Mouse (Mus musculus): ENCODE measurements around the gene Rad54l. TPM values are rescaled to one million over a fixed set of nuclear protein-coding genes. Genes with fewer than 3 reads are reported as not detected.
A peak's percentile ranks its signal among the peaks of the same experiment; 100 is the strongest.

Gene Rad54l
- polyA plus RNA-seq, 1 experiment from 2014 or later, result 46.5 TPM

DNA sequence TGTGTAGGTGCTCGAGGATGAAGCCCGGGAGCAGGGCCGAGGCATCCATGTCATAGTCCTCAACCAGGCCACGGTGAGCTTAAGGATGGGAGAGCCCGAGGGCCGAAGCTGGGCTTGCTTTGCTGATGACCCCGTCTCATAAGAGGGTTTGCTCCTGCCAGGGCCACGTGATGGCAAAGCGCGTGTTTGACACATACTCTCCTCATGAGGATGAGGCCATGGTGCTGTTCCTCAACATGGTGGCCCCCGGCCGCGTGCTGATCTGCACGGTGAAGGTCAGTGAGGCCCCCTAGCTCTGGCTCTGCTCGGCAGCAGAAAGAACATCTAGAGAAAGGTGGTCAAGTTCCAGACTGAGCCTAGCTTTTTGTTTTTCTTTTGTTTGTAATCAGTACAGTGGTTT is 29.2 kb upstream of the Rad54l start:
- H3K9ac ChIP-seq (replicated peaks), result no peak overlapping the region
- ATAC-seq (ENCODE audit: low FRiP score, low read depth), result no peak
- no peaks in the 10 kb centered on the region for H3K9me3 ChIP-seq
- no peak overlapping the region for H3K27ac ChIP-seq (replicated peaks)
- no peak overlapping the region for H3K4me2 ChIP-seq (replicated peaks)
- peaks cover 16% of the 10 kb centered on the region for H3K4me1 ChIP-seq
- 94% methylated on average over 15 of the region's 15 CpGs for WGBS
- peaks cover 61% of the 10 kb centered on the region for H3K36me3 ChIP-seq
- H3K4me3 ChIP-seq, result no peak overlapping the region
- H3K27me3 ChIP-seq, result no peaks in the 10 kb centered on the region

GRCm38 (mm10) chr4:116151238-116151637 is 27.7 kb upstream of the Rad54l start, which contains the start of gene Lurap1:
Lurap1 (minus strand) TSS chr4:116151338.
- H3K4me1 ChIP-seq, result peaks cover 16% of the 10 kb centered on the region
- peak within 1 kb of the TSS; percentile 71 for H3K4me2 ChIP-seq (replicated peaks)

GRCm38 (mm10) chr4:116150862-116151221 is 27.4 kb upstream of the Rad54l start:
- WGBS, result 22% methylated on average over 4 of the region's 4 CpGs
- peak overlapping the region; percentile 91 for H3K9ac ChIP-seq (replicated peaks)
- H3K4me2 ChIP-seq (replicated peaks), result peak overlapping the region; percentile 71
- peaks cover 43% of the 10 kb centered on the region for H3K36me3 ChIP-seq
- H3K9me3 ChIP-seq, result no peaks in the 10 kb centered on the region
- H3K4me3 ChIP-seq, result peak overlapping the region; percentile 74
- H3K27me3 ChIP-seq, result no peaks in the 10 kb centered on the region
- peaks cover 16% of the 10 kb centered on the region for H3K4me1 ChIP-seq
- ATAC-seq (ENCODE audit: low FRiP score, low read depth), result peak; percentile 44
- peak overlapping the region; percentile 76; the same call in 1 of the 2 replicates for H3K27ac ChIP-seq (replicated peaks)

More at GRCm38 (mm10) chr4:116151238-116151637, 27.7 kb upstream of the Rad54l start, which contains the start of gene Lurap1:
- Histone ChIP-seq H3K27ac (replicated peaks) (peak within 1 kb of the TSS; percentile 86), H3K9ac (replicated peaks) (peak within 1 kb of the TSS; percentile 91), H3K4me3 (peak within 1 kb of the TSS; percentile 74), H3K27me3 (no peaks in the 10 kb centered on the region), H3K36me3 (peaks cover 47% of the 10 kb centered on the region), H3K9me3 (no peaks in the 10 kb centered on the region)
- WGBS, result 76% methylated on average over 6 of the region's 6 CpGs
- ATAC-seq (ENCODE audit: low FRiP score, low read depth), result no peak

GRCm38 (mm10) chr4:116150156-116150861 is 26.8 kb upstream of the Rad54l start:
- Histone ChIP-seq H3K4me1 (peaks cover 16% of the 10 kb centered on the region), H3K4me2 (replicated peaks) (peak overlapping the region; percentile 71), H3K27me3 (0 out of 2 replicates have a peak, but pooled peaks cover 2% of the 10 kb centered on the region), H3K27ac (replicated peaks) (peak overlapping the region; percentile 86), H3K9ac (replicated peaks) (peak overlapping the region; percentile 91), H3K4me3 (peak overlapping the region; percentile 74), H3K9me3 (no peaks in the 10 kb centered on the region), H3K36me3 (peaks cover 38% of the 10 kb centered on the region)
- WGBS, result under 1% methylated on average over 57 of the region's 73 CpGs
- peak; percentile 94 for ATAC-seq (ENCODE audit: low FRiP score, low read depth)

DNA sequence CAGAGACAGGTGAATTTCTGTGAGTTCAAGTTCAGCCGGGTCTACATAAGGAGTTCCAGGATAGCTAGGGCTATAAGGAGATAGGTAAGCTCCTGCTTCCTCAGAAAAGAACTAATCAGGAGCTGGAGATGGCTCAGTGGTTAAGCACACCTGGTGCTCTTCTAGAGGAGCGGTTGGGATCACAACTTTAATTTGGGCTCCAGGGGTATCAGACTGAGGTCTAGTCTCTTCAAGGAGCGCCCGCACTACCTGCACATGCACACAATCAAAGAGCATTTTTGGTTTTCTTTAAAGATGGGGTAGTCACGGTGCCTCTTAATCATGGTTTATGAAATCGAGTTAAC is 26.3 kb upstream of the Rad54l start:
- H3K4me2 ChIP-seq (replicated peaks), result peak overlapping the region; percentile 71
- no peaks in the 10 kb centered on the region for H3K9me3 ChIP-seq
- H3K27ac ChIP-seq (replicated peaks), result peak overlapping the region; percentile 86
- 17% methylated on average over 6 of the region's 6 CpGs for WGBS
- peak overlapping the region; percentile 74 for H3K4me3 ChIP-seq
- H3K9ac ChIP-seq (replicated peaks), result peak overlapping the region; percentile 91
- peaks cover 19% of the 10 kb centered on the region for H3K4me1 ChIP-seq
- no peak; the same call in 1 of the 2 replicates for ATAC-seq (ENCODE audit: low FRiP score, low read depth)
- H3K36me3 ChIP-seq, result peaks cover 32% of the 10 kb centered on the region
- 0 out of 2 replicates have a peak, but pooled peaks cover 7% of the 10 kb centered on the region for H3K27me3 ChIP-seq

GRCm38 (mm10) chr4:116143891-116144717 is 20.6 kb upstream of the Rad54l start:
- Histone ChIP-seq H3K4me2 (replicated peaks) (peak overlapping the region; percentile 95), H3K4me3 (peak overlapping the region; percentile 69), H3K27ac (replicated peaks) (no peak overlapping the region), H3K9me3 (no peaks in the 10 kb centered on the region), H3K9ac (replicated peaks) (peak overlapping the region; percentile 76), H3K27me3 (peaks cover 28% of the 10 kb centered on the region), H3K36me3 (no peaks in the 10 kb centered on the region), H3K4me1 (peaks cover 21% of the 10 kb centered on the region)
- under 1% methylated on average over 47 of the region's 47 CpGs for WGBS
- ATAC-seq (ENCODE audit: low FRiP score, low read depth), result peak; percentile 49

- H3K9ac ChIP-seq (replicated peaks), result no peak overlapping the region
- ATAC-seq (ENCODE audit: low FRiP score, low read depth), result no peak
- H3K4me1 ChIP-seq, result peaks cover 21% of the 10 kb centered on the region
- WGBS, result 16% methylated on average over 7 of the region's 7 CpGs
- peak overlapping the region; percentile 69; the same call in 1 of the 2 replicates for H3K4me3 ChIP-seq
- H3K9me3 ChIP-seq, result no peaks in the 10 kb centered on the region
- H3K36me3 ChIP-seq, result no peaks in the 10 kb centered on the region
- no peak overlapping the region for H3K27ac ChIP-seq (replicated peaks)
- peak overlapping the region; percentile 95 for H3K4me2 ChIP-seq (replicated peaks)
- peaks cover 28% of the 10 kb centered on the region for H3K27me3 ChIP-seq
Measured at GRCm38 (mm10) chr4:116143317-116143811, 19.9 kb upstream of the Rad54l start.

- Histone ChIP-seq H3K27me3 (peaks cover 28% of the 10 kb centered on the region), H3K27ac (replicated peaks) (no peak overlapping the region), H3K36me3 (no peaks in the 10 kb centered on the region), H3K4me1 (peaks cover 21% of the 10 kb centered on the region), H3K4me2 (replicated peaks) (no peak overlapping the region), H3K4me3 (no peak overlapping the region), H3K9ac (replicated peaks) (no peak overlapping the region), H3K9me3 (no peaks in the 10 kb centered on the region)
- 76% methylated on average over 7 of the region's 7 CpGs for WGBS
- no peak for ATAC-seq (ENCODE audit: low FRiP score, low read depth)
Measured at GRCm38 (mm10) chr4:116142269-116142668, 18.8 kb upstream of the Rad54l start.

DNA sequence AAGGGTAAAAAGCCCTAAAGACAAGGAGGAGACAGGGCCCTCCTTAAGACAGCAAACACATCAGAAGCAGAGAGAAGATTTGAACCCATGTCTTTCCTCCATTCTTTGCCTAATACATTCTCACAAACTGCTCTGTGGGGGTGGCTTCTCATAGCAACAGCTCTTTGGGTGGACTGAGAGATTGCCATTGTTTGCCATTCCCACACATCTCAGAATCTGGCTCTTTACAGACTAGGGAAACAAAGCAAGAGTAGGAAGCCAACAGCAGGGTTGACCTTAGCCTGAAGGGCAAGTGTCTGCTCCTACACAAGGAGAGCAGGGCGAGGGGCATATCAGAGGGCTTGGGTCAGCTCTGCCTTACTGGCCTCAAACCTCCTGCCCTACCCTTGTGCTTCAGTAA is 18.2 kb upstream of the Rad54l start:
- Histone ChIP-seq H3K4me2 (replicated peaks) (no peak overlapping the region), H3K4me3 (no peak overlapping the region), H3K9me3 (no peaks in the 10 kb centered on the region), H3K27me3 (peaks cover 28% of the 10 kb centered on the region), H3K9ac (replicated peaks) (no peak overlapping the region), H3K27ac (replicated peaks) (no peak overlapping the region), H3K36me3 (no peaks in the 10 kb centered on the region), H3K4me1 (peaks cover 21% of the 10 kb centered on the region)
- WGBS, result 72% methylated on average over 1 of the region's 1 CpGs
- no peak for ATAC-seq (ENCODE audit: low FRiP score, low read depth)

DNA sequence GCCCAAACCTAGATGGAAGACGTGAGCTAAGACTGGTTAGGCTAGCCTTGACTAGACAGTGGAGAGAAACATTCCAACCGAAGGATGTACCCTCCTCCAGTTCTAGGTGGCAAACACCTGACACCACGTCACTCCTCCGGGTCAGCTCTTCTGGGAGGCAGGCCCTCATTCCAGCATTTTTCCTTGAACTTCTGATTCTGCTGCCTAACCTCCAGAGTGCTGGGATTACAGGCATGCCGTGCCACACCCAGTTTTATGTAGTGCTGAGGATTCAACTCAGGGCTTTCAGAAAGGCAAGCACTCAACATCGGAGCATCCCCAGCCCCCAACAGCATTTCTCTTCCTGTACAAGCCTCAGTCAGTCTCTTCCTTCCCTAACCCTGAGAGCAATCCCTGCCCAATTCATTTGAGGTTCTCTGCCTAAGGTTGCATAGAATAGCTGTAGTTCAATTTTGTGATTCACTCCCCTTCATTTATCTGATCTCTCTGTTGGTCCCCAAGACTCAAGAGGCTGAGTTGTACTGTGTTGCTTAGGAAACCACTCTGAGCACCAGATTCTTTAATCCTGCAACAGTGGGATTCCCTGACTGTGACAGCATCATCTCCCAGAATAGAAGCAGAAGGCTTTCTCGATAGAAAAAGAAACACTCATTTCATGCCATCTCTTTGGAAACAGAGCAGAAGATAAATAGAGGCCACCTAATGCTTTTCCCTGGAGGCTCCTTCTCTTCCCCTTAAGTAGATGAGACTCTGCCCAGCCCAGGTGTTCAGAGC is 17.5 kb upstream of the Rad54l start:
- H3K27me3 ChIP-seq, result peaks cover 28% of the 10 kb centered on the region
- WGBS, result 81% methylated on average over 7 of the region's 7 CpGs
- H3K9ac ChIP-seq (replicated peaks), result no peak overlapping the region
- no peak overlapping the region for H3K27ac ChIP-seq (replicated peaks)
- no peak for ATAC-seq (ENCODE audit: low FRiP score, low read depth)
- no peaks in the 10 kb centered on the region for H3K9me3 ChIP-seq
- H3K4me3 ChIP-seq, result no peak overlapping the region
- H3K4me2 ChIP-seq (replicated peaks), result no peak overlapping the region
- H3K4me1 ChIP-seq, result peaks cover 21% of the 10 kb centered on the region
- H3K36me3 ChIP-seq, result no peaks in the 10 kb centered on the region

DNA sequence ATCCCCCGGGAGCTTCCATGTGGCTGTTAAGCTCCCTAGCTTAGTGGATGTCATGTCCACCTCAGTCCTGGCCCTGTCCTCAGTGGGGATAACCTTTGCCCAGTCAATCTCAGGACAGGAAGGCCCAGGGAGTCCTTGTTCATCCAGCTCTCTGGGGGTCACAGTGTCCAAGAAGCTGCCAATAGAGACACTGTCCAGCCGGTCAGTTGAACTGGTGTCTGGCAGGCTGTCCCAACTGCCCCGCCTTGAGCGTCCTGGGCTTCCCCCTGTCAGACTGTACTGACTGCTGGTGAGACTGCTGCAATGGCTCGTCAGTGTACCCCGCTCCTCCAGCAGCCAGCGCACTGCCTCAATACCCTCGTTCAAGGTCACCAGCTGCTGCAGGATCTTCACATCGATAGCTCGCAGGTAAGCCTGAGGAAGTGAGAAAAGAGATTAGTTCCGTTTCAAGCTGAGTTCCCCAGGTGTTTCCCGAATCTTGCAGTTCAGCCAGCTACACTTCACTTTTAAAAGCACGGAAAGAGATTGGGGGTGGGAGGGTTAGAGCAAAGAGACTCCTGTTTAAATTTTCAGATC is 14.0 kb upstream of the Rad54l start:
- H3K36me3 ChIP-seq, result no peaks in the 10 kb centered on the region
- no peaks in the 10 kb centered on the region for H3K9me3 ChIP-seq
- WGBS, result 53% methylated on average over 13 of the region's 13 CpGs
- ATAC-seq (ENCODE audit: low FRiP score, low read depth), result no peak
- H3K4me2 ChIP-seq (replicated peaks), result no peak overlapping the region
- H3K4me1 ChIP-seq, result no peaks in the 10 kb centered on the region
- H3K4me3 ChIP-seq, result no peak overlapping the region
- peaks cover 3% of the 10 kb centered on the region; the same call in 1 of the 2 replicates for H3K27me3 ChIP-seq
- no peak overlapping the region for H3K9ac ChIP-seq (replicated peaks)
- H3K27ac ChIP-seq (replicated peaks), result no peak overlapping the region

All from midbrain, embryonic 12.5 days (tissue).